Mouse (Mus musculus) embryo, embryonic 10.5 days (tissue): ENCODE data around the gene 2200002J24Rik.
"Not testable (repeated sequence)": the region's sequence is repeated elsewhere in the genome, so short reads cannot be mapped to it uniquely, and the experiment has no call there.

ENCODE experiments used
- DNase-seq: peaks from one replicate; pipeline ENCODE4 v3.0.0-alpha.2; 2015; ENCODE audit warnings: low spot score

The 2200002J24Rik gene

DNA sequence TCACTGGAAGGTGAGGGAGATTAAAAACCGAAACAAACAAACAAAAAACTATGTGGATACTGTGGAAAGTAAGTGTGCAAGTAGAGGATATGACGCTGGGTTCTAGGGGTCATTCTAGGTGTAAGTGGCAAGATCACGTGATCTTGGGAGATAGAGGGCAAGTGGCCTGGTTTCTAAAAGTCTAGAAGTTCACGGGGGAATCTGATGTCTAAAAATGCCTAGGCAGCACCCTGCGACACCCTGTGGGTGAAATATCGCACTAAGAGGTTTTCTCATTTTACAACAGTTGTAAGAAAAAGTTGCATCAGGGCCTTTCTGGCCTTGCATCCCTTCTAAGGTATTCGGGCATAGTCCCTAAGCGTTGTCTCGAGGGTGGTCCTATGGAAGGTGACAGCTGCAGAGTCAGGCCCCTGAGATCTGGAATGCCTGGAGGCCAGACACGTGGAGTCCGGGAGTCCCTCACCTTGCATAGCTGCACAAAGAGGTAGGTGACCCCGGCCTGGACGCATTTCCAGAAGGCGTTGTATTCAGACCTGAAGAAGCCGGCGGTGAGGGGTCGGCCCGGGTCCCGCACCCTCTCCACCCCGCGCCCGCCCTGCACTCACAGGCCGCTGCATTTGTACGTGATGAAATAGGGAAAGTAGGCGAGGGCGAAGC is 30.1 kb downstream of the 2200002J24Rik start:
- no peak for DNase-seq

DNA sequence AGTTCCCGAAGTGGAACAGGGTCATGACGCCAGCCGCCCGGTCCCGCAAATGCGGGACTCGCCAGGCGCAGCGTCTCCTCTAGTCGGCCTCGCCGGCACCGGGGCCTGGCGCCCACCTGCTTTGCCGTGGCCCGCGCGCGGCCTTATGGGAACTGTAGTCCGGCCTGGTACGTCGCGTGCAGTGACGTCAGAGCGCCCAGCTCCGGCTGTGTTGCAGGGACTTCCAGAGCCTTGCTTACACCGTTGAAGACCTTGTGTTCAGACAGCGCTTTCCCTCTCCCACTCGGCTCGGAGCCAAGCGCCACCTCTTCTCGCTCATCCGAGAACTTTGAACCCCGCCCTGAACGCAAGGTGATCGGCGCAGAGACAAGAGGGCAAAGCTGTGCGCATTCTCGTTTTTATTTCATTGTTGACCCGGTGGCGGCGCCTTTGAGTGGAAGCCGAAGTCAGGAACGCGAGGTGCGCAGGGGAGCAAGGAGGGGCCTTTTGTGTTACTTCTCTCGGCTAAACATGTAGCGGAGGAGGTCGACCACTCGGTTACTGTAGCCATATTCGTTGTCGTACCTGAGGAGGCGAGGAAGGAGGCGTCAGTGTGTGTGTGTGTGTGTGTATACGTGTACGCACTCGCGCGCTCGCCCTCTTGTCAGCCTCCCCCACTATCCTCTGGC is 30.8 kb downstream of the 2200002J24Rik start, which contains the start of gene Tmem147:
Gene Tmem147 (minus strand): TSS at position 145 of the 668 bp plus-strand sequence.
- DNase-seq, result peak; percentile 96

DNA sequence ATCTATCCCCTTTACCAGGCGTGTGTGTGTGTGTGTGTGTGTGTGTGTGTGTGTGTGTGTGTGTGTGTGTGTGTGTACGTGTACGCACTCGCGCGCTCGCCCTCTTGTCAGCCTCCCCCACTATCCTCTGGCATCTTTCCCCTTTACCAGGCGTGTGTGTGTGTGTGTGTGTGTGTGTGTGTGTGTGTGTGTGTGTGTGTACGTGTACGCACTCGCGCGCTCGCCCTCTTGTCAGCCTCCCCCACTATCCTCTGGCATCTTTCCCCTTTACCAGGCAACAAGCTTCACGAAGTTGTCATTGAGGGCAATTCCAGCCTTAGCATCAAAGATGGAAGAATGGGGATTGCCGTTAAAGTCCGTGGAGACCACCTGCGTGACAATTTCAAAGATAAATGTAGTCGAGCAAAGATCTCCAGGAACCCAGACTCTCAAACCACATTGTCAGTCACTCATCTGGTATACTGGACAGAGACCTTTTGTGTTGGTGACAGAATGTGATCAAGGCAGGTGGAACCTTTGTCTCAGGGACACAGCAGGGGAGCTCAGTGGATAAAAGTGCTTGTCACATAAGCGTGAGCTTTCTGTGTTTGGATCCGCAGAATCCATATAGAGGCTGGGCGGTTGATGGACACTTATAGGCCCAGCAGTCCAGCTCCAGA is 31.5 kb downstream of the 2200002J24Rik start:
- DNase-seq, result peak; percentile 10

DNA sequence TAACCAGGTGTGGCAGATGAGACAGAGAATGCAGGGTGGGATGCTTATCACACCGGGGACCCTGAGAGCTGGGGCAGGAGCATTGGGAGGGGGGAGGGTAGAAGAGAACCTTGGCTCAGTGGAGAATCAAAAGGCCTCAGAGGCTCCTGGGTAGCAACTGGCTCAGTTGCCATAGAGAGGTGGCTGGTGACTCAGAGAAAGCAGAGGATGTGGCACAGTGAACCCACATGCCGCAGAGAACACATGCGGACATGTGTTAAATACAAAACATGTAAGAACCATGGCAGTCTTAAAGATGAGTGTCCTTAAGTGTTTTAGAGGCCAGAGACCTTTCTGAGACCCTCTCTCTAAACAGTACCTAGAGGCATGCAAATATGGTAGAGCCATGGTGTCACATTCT is 37.5 kb downstream of the 2200002J24Rik start:
- no peak for DNase-seq

DNA sequence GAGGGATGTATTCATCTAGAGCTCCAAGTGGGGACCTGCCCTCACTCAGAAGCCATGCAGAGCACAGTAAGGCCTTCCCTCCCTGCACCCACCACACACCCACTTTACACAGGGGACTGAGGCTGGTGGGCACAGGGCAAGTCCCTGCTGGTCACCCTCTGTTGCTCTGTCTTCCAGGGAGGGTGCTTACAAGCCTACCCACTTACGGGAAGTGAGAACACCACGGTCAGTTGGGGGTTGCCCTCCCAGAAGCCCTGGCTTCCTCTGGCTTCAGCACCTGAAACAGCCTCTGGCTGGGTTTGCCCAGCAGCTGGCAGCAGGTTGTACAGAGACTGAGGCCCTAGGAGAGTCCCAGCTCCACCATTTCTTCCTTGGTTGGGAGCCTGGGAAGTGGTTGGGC is 43.8 kb downstream of the 2200002J24Rik start:
- DNase-seq, result not testable (repeated sequence)

DNA sequence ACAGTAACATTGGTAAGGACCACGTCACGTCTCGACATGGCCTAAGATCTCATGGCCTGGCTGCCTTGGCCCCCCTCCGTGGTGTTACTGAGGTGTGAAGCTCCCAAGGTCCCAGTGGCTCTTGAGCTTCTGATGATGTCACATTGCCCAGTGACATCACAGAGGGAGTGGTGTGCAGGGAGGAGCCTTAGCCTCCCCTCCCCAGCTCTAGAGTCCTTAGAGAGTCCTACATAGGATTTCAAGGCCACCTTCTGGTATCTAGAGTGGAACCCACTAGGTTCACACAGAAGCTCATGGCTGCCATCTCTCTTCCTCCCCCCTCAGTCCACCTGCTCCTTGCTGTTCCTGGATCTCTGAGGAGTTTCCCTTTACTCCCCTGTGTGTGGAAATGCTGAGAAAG is 44.9 kb downstream of the 2200002J24Rik start, which contains the start of gene Gapdhs:
Gene Gapdhs (minus strand): TSS at position 65 of the 400 bp plus-strand sequence.
- not testable (repeated sequence) for DNase-seq

DNA sequence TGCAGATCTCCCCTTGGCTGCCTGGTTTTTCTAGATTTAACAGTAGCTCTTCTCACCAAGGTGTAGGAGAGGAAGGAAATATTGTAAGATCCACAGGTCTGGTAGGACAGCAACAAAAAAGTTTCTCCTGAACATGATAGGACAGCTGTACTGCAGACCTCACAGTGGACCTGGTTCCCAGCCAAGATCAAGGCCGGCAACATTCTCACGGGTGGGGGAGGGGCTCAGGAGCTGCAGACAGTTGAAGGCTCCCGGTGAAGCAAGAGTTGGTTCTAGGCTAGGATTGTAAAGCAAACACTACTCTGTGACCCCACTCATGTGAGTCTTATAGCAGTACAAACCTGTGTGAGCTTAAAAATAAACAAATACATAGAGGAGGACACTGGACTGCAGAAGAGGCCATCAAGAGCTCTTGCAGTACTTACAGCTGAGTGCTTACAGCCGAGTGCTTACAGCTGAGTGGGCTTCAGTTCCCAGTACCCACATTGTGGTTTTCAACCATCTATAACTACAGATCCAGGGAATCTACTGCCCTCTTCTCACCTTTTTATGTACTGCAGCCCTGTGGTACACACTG is 45.4 kb downstream of the 2200002J24Rik start:
- DNase-seq, result no peak

DNA sequence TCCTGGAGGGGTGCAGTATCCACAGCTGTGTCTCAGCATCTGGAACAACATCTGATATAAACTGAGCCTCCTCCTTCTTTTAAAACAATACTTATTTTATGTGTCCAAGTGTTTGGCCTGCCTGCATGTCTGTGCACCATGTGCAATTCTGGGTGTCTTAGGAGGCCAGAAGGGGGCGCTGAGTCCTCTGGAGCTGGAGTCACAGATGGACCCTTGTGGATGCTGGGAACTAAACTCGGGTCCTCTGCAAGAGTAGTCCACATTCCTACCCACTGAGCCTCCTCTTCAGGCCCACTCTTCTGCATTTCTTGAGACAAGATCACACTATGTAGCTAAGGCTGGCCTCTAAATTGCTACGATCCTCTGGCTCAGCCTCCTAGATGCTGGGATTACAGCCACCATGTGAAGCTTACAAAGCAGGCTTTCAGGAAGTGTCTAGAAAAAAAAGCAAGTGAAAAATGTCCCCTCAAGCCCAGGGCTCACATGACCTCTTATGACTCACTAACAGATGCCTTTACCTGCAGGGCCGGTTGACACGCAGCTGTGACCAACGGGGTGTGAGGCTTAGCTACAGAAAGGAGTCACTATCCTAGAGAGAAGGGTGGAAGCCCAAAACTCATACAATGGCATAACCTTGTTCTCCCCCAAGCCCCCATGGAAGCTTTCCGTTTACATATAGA is 48.9 kb downstream of the 2200002J24Rik start:
- no peak for DNase-seq
